Mouse (Mus musculus) limb, embryonic 12.5 days (tissue): Measurements from ENCODE around the gene Med24. TPM values are rescaled to one million over a fixed set of nuclear protein-coding genes. Genes with fewer than 3 reads are reported as not detected.
A peak's percentile ranks its signal among the peaks of the same experiment; 100 is the strongest.
"Not testable (repeated sequence)": the region's sequence is repeated elsewhere in the genome, so short reads cannot be mapped to it uniquely, and the experiment has no call there.

Experiments used
- ATAC-seq: fragments of 200-750 bp; cut with Nextera tagmentation; 2 replicates; pipeline ENCODE4 v1.8.0; 2017; ENCODE audit warnings: low read depth, moderate TSS enrichment; ENCODE audit not compliant: insufficient number of reproducible peaks, insufficient read depth, low FRiP score, low TSS enrichment
- H3K27ac ChIP-seq: fragments of 300-500 bp; sonication (generic); 2 replicates; pipeline ENCODE4 v1.5.1; 2016; ENCODE audit warnings: mild to moderate bottlenecking, moderate library complexity
- H3K27me3 ChIP-seq: fragments of 300-500 bp; sonication (generic); 2 replicates; pipeline ENCODE4 v1.6.1; 2016; ENCODE audit warnings: mild to moderate bottlenecking, moderate library complexity
- H3K36me3 ChIP-seq: fragments of 300-500 bp; sonication (generic); 2 replicates; pipeline ENCODE4 v1.6.1; 2016; ENCODE audit warnings: mild to moderate bottlenecking, moderate library complexity
- H3K4me1 ChIP-seq: fragments of 300-500 bp; sonication (generic); replicated peaks from 2 replicates; pipeline ENCODE4 v1.6.1; 2016
- H3K4me2 ChIP-seq: fragments of 300-500 bp; sonication (generic); 2 replicates; pipeline ENCODE4 v1.6.1; 2016; ENCODE audit warnings: mild to moderate bottlenecking, moderate library complexity
- H3K4me3 ChIP-seq: fragments of 300-500 bp; sonication (generic); replicated peaks from 2 replicates; pipeline ENCODE4 v1.5.1; 2016; ENCODE audit warnings: mild to moderate bottlenecking
- H3K9ac ChIP-seq: fragments of 300-500 bp; sonication (generic); replicated peaks from 2 replicates; pipeline ENCODE4 v1.6.1; 2016; ENCODE audit warnings: mild to moderate bottlenecking, moderate library complexity
- H3K9me3 ChIP-seq: fragments of 300-500 bp; sonication (generic); 2 replicates; pipeline ENCODE4 v1.6.1; 2016; ENCODE audit warnings: mild to moderate bottlenecking, moderate library complexity
- WGBS: fragments of 180-500 bp; shearing (Covaris S2); methylation state at CpG from one replicate; pipeline ENCODE4 v1.1.7; 2016; 5-methylcytosine and 5-hydroxymethylcytosine counted together
- polyA plus RNA-seq: library from polyadenylated mRNA; unstranded; fragments of >200 nt; fragmentation: Nextera tagmentation; extraction: Ambion mirVana; gene quantifications from 2 replicates; pipeline ENCODE4 v1.2.1, GENCODE M21; 2016

The Med24 gene
- polyA plus RNA-seq, 1 experiment from 2014 or later, result 79.3 TPM

GRCm38 (mm10) chr11:98681186-98681585 lies 48.0 kb downstream of the Med24 start:
- Histone ChIP-seq H3K9ac (no peak overlapping the region), H3K4me3 (no peak overlapping the region), H3K27me3 (no peaks in the 10 kb centered on the region), H3K4me1 (peaks cover 7% of the 10 kb centered on the region), H3K36me3 (peaks cover 14% of the 10 kb centered on the region), H3K9me3 (no peaks in the 10 kb centered on the region), H3K4me2 (no peak overlapping the region), H3K27ac (no peak overlapping the region)
- no peak for ATAC-seq
- WGBS, result 84% methylated on average over 4 of the region's 4 CpGs

DNA sequence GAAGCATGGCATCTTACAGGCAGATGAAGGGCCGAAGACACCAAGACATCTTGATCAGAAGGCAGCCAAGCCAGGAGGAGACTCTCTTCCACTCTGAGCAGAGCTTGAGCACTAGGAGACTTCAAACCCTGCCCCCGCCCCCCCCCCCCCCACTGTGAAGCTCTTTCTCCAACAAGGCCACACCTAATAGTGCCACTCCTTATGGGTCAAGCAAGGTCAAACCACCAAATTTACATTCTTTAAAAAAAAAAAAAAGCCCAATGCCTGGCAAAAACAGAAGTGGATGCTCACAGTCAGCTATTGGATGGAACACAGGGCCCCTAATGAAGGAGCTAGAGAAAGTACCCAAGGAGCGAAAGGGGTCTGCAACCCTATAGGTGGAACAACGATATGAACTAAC lies 48.6 kb downstream of the Med24 start:
- 89% methylated on average over 4 of the region's 4 CpGs for WGBS
- not testable (repeated sequence) for H3K4me2 ChIP-seq, H3K9ac ChIP-seq

DNA sequence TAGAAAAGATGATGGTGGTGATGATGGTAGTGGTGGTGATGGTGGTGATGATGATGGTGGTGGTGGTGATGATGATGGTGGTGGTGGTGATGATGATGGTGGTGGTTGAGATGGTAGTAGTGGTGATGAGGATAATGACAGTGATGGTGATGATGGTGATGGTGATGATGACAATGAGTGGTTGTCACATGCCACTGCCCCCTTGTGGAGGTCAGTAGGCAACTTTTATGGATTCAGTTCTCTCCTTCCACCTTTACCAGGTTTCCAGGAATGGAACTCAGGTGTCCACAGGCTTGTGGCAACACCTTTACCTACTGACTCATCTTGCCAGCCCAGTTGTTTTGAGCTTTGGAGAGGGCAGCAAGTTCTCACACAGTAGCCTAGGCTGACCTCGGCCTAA lies 49.2 kb downstream of the Med24 start:
- peaks cover 3% of the 10 kb centered on the region for H3K36me3 ChIP-seq
- no peak overlapping the region for H3K4me2 ChIP-seq
- no peak overlapping the region for H3K9ac ChIP-seq
- H3K4me1 ChIP-seq, result peaks cover 7% of the 10 kb centered on the region
- no peak for ATAC-seq
- no peak overlapping the region for H3K4me3 ChIP-seq
- 97% methylated on average over 1 of the region's 1 CpGs for WGBS
- H3K27me3 ChIP-seq, result no peaks in the 10 kb centered on the region
- H3K27ac ChIP-seq, result no peak overlapping the region
- H3K9me3 ChIP-seq, result no peaks in the 10 kb centered on the region

More for the DNA sequence above, 48.6 kb downstream of the Med24 start:
- H3K27ac ChIP-seq, H3K4me3 ChIP-seq, H3K27me3 ChIP-seq, H3K9me3 ChIP-seq, H3K4me1 ChIP-seq, H3K36me3 ChIP-seq, ATAC-seq: not testable (repeated sequence)

DNA sequence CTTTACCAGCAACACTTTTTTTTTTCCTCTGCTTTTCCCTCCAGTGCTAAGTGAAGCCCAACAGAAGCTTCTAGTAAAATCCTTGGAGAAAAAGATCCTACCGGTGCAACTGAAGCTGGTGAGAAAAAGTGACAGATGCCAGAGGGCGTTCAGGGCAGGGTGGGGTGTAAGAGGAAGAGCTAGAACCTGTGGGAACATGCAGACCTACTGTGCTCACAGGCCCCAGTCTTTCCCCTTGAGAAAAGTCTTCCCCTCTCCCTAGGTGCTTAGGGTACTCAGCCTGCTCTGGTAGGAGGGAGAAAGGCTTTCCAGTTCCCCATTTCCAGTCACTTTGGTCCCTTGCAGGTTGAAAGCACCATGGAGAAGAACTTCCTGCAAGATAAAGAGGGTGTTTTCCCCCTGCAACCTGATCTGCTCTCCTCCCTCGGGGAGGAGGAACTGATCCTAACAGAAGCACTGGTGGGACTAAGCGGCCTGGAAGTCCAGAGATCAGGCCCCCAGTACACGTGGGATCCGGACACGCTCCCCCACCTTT lies 53.3 kb downstream of the Med24 start:
- H3K4me2 ChIP-seq, result no peak overlapping the region
- WGBS, result 38% methylated on average over 7 of the region's 7 CpGs
- H3K9ac ChIP-seq, result no peak overlapping the region
- ATAC-seq, result no peak
- H3K9me3 ChIP-seq, result no peaks in the 10 kb centered on the region
- no peak overlapping the region for H3K4me3 ChIP-seq
- H3K27me3 ChIP-seq, result 0 out of 2 replicates have a peak, but pooled peaks cover 3% of the 10 kb centered on the region
- H3K27ac ChIP-seq, result no peak overlapping the region
- no peaks in the 10 kb centered on the region for H3K36me3 ChIP-seq
- no peaks in the 10 kb centered on the region for H3K4me1 ChIP-seq

DNA sequence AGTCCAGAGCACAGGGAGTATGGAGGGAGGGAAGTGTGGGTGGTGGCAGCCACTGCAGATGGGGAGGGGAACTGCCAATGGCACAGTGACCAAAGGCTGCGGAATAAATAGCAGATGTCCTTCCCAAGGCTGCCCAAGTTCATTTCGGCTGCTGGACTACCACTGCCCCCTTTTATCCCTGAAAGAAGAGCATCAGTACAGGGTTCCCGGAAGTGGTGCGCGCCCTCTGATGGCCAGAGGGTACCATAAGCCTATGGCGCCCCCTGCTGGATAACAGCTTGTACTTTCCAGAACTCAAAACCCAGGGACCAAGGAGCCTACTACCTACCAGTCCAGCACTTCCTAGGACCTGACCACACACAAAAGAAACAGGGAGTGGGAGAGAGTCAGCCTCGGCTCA lies 56.1 kb downstream of the Med24 start:
- H3K27me3 ChIP-seq, result peaks cover 20% of the 10 kb centered on the region
- H3K4me1 ChIP-seq, H3K9ac ChIP-seq, H3K27ac ChIP-seq, H3K4me3 ChIP-seq, H3K9me3 ChIP-seq, H3K4me2 ChIP-seq, H3K36me3 ChIP-seq: not testable (repeated sequence)
- 0 out of 2 replicates have a peak, but pooled peaks have one; percentile 31 for ATAC-seq
- 5% methylated on average over 7 of the region's 7 CpGs for WGBS

- no peak overlapping the region for H3K4me3 ChIP-seq
- H3K4me1 ChIP-seq, result no peaks in the 10 kb centered on the region
- H3K36me3 ChIP-seq, result no peaks in the 10 kb centered on the region
- H3K27me3 ChIP-seq, result peaks cover 26% of the 10 kb centered on the region
- 84% methylated on average over 5 of the region's 5 CpGs for WGBS
- no peak overlapping the region for H3K4me2 ChIP-seq
- ATAC-seq, result no peak
- no peak overlapping the region for H3K9ac ChIP-seq
- no peak overlapping the region for H3K27ac ChIP-seq
- H3K9me3 ChIP-seq, result no peaks in the 10 kb centered on the region
These were observed 56.8 kb downstream of the Med24 start for GRCm38 (mm10) chr11:98672482-98672881.

DNA sequence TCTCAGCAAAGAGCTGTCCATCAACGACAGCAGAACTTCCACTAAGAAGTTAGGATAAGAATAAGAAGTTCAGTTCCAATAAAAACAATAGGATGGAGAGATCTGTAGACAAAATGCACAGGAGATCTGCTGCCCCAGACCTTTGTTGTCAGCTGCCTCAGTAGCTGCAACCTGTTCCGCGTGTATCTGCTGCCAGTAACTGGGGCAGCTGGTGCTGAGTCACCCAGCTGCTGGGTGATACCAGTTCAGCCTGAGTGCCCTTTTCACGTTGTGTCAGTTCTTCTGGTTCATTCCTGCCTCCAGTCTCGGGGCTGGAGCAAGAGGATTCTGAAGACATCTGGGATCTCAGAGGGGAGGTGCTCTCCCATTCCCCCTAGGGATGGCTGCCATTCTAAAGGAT lies 57.4 kb downstream of the Med24 start:
- H3K27me3 ChIP-seq, result peaks cover 32% of the 10 kb centered on the region
- H3K4me3 ChIP-seq, result no peak overlapping the region
- no peak for ATAC-seq
- no peak overlapping the region for H3K9ac ChIP-seq
- no peak overlapping the region for H3K4me2 ChIP-seq
- no peak overlapping the region for H3K27ac ChIP-seq
- H3K36me3 ChIP-seq, result no peaks in the 10 kb centered on the region
- WGBS, result 60% methylated on average over 5 of the region's 5 CpGs
- H3K9me3 ChIP-seq, result no peaks in the 10 kb centered on the region
- H3K4me1 ChIP-seq, result no peaks in the 10 kb centered on the region

DNA sequence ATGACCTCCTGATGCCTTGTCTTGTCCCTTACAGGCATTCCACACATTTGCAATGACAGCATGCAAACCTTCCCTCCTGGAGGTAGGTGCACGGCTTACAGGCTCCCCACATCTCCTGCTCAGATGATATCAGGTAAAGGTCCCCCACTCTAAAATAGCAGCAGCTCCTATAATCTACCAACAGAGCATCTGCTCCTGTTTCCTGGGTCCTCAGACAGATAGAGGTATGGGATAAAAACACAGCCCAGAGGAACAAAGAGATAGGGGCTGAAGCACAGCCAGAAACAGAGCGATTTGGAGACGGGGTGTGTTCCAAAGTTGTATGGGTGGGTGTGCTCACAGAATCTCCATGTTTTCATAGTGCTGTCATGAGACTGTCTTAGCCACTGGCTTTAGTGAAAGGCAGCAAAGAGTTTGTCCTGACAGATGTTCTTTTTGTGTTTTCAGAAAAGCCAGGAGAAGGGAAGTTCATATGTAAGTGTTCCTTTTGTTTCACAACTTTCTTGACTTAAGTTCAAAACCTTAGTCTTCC lies 57.9 kb downstream of the Med24 start:
- no peak overlapping the region for H3K4me2 ChIP-seq
- H3K36me3 ChIP-seq, result no peaks in the 10 kb centered on the region
- no peaks in the 10 kb centered on the region for H3K9me3 ChIP-seq
- H3K4me1 ChIP-seq, result no peaks in the 10 kb centered on the region
- no peak for ATAC-seq
- peaks cover 37% of the 10 kb centered on the region for H3K27me3 ChIP-seq
- no peak overlapping the region for H3K4me3 ChIP-seq
- no peak overlapping the region for H3K9ac ChIP-seq
- no peak overlapping the region for H3K27ac ChIP-seq
- 73% methylated on average over 3 of the region's 3 CpGs for WGBS

GRCm38 (mm10) chr11:98668984-98669383 lies 60.3 kb downstream of the Med24 start:
- no peak overlapping the region for H3K4me2 ChIP-seq
- no peaks in the 10 kb centered on the region for H3K4me1 ChIP-seq
- H3K27ac ChIP-seq, result no peak overlapping the region
- H3K36me3 ChIP-seq, result no peaks in the 10 kb centered on the region
- 59% methylated on average over 2 of the region's 2 CpGs for WGBS
- no peak overlapping the region for H3K9ac ChIP-seq
- no peak for ATAC-seq
- peaks cover 48% of the 10 kb centered on the region for H3K27me3 ChIP-seq
- H3K4me3 ChIP-seq, result no peak overlapping the region
- H3K9me3 ChIP-seq, result no peaks in the 10 kb centered on the region

DNA sequence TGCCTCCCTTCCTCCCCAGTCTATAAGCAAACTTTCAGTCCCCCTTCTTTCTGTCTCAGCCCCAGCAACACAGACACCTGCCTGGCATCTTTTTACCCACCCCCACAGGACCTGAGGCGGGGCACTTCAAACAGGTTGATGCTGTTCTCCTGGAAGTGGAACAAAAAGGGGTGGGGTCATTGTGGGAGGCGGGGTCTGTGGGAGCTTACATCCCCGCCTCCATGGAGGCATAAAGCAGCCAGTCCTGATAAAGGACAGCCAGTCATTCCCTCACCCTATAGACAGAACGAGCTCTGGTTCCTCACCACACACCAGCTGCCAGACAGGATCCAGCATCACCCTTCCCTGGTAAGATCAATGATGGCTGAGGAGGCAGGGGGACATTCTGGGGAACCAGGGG lies 65.1 kb downstream of the Med24 start, which contains the start of gene Gsdma:
Gene Gsdma (plus strand): TSS at position 261 of the 400 bp plus-strand sequence.
- 19% methylated on average over 4 of the region's 4 CpGs for WGBS
- H3K4me1 ChIP-seq, result no peaks in the 10 kb centered on the region
- H3K9ac ChIP-seq, result no peak within 1 kb of the TSS
- ATAC-seq, result no peak
- no peak within 1 kb of the TSS for H3K27ac ChIP-seq
- no peak within 1 kb of the TSS for H3K4me3 ChIP-seq
- no peaks in the 10 kb centered on the region for H3K9me3 ChIP-seq
- no peak within 1 kb of the TSS for H3K4me2 ChIP-seq
- peaks cover 50% of the 10 kb centered on the region for H3K27me3 ChIP-seq
- H3K36me3 ChIP-seq, result no peaks in the 10 kb centered on the region

DNA sequence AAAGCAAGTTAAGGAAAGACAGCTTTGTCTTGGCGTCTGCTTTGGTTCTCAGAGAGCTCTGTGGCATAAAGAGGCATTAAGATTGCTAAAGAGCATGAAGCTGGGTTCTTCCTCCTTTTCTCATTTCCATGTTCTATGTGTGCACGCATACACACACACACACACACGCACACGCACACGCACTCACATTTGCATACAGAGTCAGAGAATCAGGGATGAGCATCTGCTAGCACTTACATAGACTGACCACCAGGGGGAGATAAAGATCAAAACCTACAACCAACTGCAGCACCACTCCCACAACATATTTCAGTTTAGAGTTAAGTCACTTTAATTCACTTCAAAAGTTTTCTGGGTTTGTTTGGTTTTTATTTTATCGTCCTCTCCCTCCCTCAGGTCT lies 68.7 kb downstream of the Med24 start:
- Histone ChIP-seq H3K36me3 (no peaks in the 10 kb centered on the region), H3K4me1 (no peaks in the 10 kb centered on the region), H3K27me3 (peaks cover 21% of the 10 kb centered on the region; the same call in 1 of the 2 replicates), H3K4me3 (no peak overlapping the region), H3K9ac (no peak overlapping the region), H3K4me2 (no peak overlapping the region), H3K9me3 (no peaks in the 10 kb centered on the region), H3K27ac (no peak overlapping the region)
- WGBS, result 10% methylated on average over 6 of the region's 6 CpGs
- no peak for ATAC-seq

- H3K9ac ChIP-seq, H3K36me3 ChIP-seq, H3K4me1 ChIP-seq, H3K4me2 ChIP-seq, H3K4me3 ChIP-seq, H3K27ac ChIP-seq, ATAC-seq, H3K9me3 ChIP-seq: not testable (repeated sequence)
- WGBS, result 14% methylated on average over 7 of the region's 7 CpGs
- peaks cover 15% of the 10 kb centered on the region for H3K27me3 ChIP-seq
These were observed 74.2 kb downstream of the Med24 start for GRCm38 (mm10) chr11:98655076-98655475.
